Mouse (Mus musculus): ENCODE results near the gene Nt5dc3. TPM values are rescaled to one million over a fixed set of nuclear protein-coding genes. Genes with fewer than 3 reads are reported as not detected.

Nt5dc3 gene
- 1 to 10 TPM; 2.6 to 3.9 TPM for total RNA-seq (2023)

GRCm38 (mm10) chr10:86778398-86779116 lies at the start of gene Nt5dc3:
Nt5dc3 (plus strand) TSS chr10:86779005.

GRCm38 (mm10) chr10:86763672-86764071 lies 15.1 kb upstream of the Nt5dc3 start, which contains the start of gene Gm49358:
Gm49358 (plus strand) TSS chr10:86763972.

Other genes with a start within 250 kb of the Nt5dc3 start
- gene Hsp90b1, start 73.5 kb upstream of the Nt5dc3 start, total RNA-seq (2023), result 100 to 1,000 TPM; 237 to 253 TPM
- 1 to 10 TPM in 1 of 2 experiments, under 1 TPM in 1; 0.68 to 2.3 TPM for gene Ttc41, start 73.2 kb upstream of the Nt5dc3 start, total RNA-seq (2023)
- gene Gm49358, start 15.0 kb upstream of the Nt5dc3 start, total RNA-seq (2023), result 1 to 10 TPM in 1 of 2 experiments, under 1 TPM in 1; 0.60 to 1.4 TPM
- 1 to 10 TPM in 1 of 2 experiments, under 1 TPM in 1; 0.55 to 2.2 TPM for gene Stab2, start 229.0 kb downstream of the Nt5dc3 start, total RNA-seq (2023)